Mouse (Mus musculus): ENCODE measurements at regions not wholly inside any gene's neighbourhood (a gene's known extent, or its start where the extent isn't known, plus 50 kb on each side); places are given as distances from the start of the nearest gene placed in this dataset.

DNA sequence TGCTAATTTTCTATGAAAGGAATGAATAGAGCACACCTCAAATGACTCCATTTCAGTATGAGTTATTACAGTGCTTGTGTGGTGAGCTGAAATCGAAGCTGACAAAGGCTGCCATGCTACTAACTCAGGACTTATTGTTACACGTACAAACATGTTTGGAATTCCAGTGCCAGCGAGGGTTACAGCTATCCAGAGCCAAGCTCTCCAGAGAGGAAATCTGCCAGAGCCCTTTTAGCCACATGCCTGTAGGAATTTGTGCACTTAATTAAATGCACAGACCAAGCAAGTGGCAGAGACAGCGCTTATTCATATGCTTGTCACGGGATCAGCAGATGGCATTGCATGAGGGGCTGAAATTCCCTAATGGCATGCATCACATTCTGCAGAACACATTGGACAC lies 386.4 kb upstream of the Sash1 start:
- H3K27me3 ChIP-seq (replicated peaks) = no peaks in the 10 kb centered on the region
- H3K4me3 ChIP-seq = no peak overlapping the region
- H3K4me1 ChIP-seq = peaks cover 14% of the 10 kb centered on the region; the same call in 1 of the 2 replicates
- peak; percentile 86 for ATAC-seq (ENCODE audit: low FRiP score, low read depth)
- H3K27ac ChIP-seq = no peak overlapping the region
- no peak overlapping the region for H3K9ac ChIP-seq
- H3K36me3 ChIP-seq = no peaks in the 10 kb centered on the region
- H3K4me2 ChIP-seq (replicated peaks) = peak overlapping the region; percentile 4; the same call in 1 of the 2 replicates
- WGBS = 22% methylated on average over 5 of the region's 5 CpGs
- no peaks in the 10 kb centered on the region for H3K9me3 ChIP-seq

DNA sequence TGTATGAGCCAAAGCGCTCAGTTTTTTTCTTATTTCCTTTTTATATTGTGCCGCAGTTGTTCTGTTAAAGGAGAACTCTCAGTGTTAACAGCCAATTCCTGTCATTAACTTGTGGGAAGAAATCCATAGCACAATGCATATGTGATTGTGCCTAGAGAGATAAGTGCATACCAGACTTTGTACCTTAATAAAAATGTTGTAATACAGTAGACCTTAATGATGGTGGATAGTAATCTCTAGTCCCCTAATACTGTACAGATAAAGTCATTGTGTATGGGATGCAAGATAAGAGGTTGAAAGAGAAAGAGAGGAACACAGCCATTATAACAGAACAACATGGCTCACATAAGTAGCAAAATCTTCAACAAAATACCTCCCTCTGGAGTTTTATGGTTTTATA lies 379.7 kb upstream of the Sash1 start:
- H3K9me3 ChIP-seq = no peaks in the 10 kb centered on the region
- no peak overlapping the region for H3K4me3 ChIP-seq
- H3K27ac ChIP-seq = no peak overlapping the region
- H3K27me3 ChIP-seq (replicated peaks) = no peaks in the 10 kb centered on the region
- no peak overlapping the region for H3K9ac ChIP-seq
- no peak for ATAC-seq (ENCODE audit: low FRiP score, low read depth)
- no peaks in the 10 kb centered on the region for H3K4me1 ChIP-seq
- no peak overlapping the region for H3K4me2 ChIP-seq (replicated peaks)
- 97% methylated on average over 2 of the region's 2 CpGs for WGBS
- H3K36me3 ChIP-seq = no peaks in the 10 kb centered on the region

DNA sequence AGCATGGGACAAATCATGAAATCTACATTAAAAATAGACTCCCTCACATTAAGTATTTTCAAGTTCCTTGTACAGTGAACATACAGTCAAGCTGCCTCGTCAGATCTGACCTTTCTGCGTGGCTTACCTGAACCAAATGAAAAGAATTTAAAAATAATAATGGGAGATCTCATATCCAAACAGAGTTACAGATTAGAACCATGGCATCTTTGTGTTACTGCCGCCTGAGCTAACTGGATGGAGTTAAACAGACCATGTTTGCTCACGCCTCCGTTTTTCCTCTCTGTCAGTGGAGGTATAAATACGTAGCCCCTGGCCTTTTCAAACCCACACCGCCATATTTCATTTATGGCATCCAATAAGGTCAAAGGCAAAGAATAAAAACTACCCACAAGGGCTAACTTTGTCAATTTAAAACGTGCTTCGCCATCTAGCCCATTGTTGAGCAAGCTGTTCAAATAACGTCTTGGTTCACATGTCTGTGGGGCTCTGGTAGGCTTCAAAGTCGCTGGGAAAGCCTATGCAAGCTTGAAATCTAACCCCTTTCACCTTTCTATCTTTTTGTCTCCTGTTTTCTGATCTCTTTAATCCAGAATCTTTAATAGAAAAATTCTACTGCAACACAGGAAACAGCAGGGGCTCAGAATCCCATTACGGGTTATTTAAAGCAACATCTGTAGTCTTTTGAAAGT lies 378.6 kb upstream of the Sash1 start:
- no peaks in the 10 kb centered on the region for H3K9me3 ChIP-seq
- H3K27me3 ChIP-seq (replicated peaks) = no peaks in the 10 kb centered on the region
- no peak overlapping the region for H3K4me3 ChIP-seq
- H3K4me2 ChIP-seq (replicated peaks) = no peak overlapping the region
- no peaks in the 10 kb centered on the region for H3K36me3 ChIP-seq
- H3K27ac ChIP-seq = no peak overlapping the region
- no peak for ATAC-seq (ENCODE audit: low FRiP score, low read depth)
- H3K4me1 ChIP-seq = no peaks in the 10 kb centered on the region
- WGBS = 73% methylated on average over 12 of the region's 12 CpGs
- H3K9ac ChIP-seq = no peak overlapping the region

DNA sequence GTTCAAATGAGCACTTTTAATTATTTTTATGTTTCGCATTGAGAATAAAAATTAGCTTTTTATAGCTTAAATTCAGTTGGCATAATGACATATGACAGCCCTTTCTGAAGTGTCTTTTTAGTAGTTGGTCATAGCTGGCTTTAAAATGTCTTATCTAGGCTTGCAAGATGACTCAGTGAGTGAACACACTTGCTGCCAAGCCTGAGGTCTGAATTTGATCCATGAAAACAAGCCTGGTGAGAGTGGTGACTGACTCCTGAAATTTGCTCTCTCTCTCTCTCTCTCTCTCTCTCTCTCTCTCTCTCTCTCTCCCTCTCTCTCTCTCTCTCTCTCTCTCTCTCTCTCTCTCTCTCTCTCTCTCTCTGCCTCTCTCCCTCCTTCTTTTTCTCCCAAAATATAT lies 372.8 kb upstream of the Sash1 start:
- no peak overlapping the region for H3K9ac ChIP-seq
- no peaks in the 10 kb centered on the region for H3K36me3 ChIP-seq
- no peak overlapping the region for H3K4me3 ChIP-seq
- H3K27ac ChIP-seq = no peak overlapping the region
- WGBS = 90% methylated on average over 1 of the region's 1 CpGs
- no peaks in the 10 kb centered on the region for H3K27me3 ChIP-seq (replicated peaks)
- no peak for ATAC-seq (ENCODE audit: low FRiP score, low read depth)
- no peaks in the 10 kb centered on the region for H3K9me3 ChIP-seq
- no peaks in the 10 kb centered on the region for H3K4me1 ChIP-seq
- H3K4me2 ChIP-seq (replicated peaks) = no peak overlapping the region

DNA sequence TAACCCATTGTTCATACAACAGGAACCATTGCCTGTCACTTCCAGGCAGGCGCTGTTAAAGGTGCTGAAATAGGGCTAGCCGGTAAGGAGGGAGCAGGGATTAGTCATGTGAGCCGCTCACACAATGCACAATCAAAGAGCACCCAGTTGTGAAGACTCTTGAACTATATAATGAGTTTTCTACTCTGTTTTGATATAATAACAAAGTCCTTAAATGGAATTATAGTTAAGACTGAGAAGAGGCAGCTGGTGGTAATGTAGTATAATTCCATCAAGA lies 367.0 kb upstream of the Sash1 start:
- 7% methylated on average over 3 of the region's 3 CpGs for WGBS
- Histone ChIP-seq H3K9me3 (no peaks in the 10 kb centered on the region), H3K4me3 (no peak overlapping the region), H3K4me2 (replicated peaks) (no peak overlapping the region), H3K27ac (no peak overlapping the region), H3K4me1 (peaks cover 4% of the 10 kb centered on the region; the same call in 1 of the 2 replicates), H3K27me3 (replicated peaks) (no peaks in the 10 kb centered on the region), H3K36me3 (no peaks in the 10 kb centered on the region), H3K9ac (no peak overlapping the region)
- 0 out of 2 replicates have a peak, but pooled peaks have one; percentile 54 for ATAC-seq (ENCODE audit: low FRiP score, low read depth)

DNA sequence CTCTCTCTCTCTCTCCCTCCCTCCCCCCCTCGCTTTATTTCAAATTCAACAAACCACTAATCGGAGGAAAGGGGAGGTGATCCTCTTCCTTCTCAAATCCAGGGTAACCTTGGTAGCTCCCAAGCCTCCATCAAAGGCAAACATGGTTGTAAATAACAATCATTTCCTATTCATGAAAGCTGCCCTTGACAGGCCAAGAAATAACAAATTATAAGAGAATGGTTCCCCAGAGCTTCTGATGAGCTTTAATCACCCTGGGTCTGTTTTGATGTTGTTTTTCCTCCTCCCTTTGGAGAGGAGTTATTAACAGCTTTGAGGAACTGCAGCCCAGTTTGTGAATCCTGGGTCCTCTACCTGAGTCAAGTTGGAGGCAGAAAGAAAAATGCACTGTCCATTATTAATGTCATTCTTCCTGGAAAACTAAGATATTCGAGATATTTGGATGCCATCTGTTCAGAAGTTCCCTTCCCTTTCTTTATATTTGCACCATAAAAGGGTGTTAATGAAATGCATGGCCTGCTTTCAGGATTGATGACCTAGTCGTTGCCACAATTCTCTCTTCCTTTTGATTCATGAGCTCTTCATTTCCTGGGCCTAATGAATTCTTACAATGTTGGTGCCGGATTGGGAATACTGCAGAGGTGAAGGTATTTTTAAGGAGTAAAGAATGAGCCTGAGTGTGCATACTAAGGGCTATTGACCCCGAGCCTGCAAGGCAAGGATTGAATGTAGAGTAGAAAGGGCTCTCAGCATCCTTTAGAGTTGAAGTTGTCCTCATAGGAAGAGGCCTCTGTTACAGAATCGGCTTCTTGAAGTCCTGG lies 366.5 kb upstream of the Sash1 start:
- 11% methylated on average over 7 of the region's 7 CpGs for WGBS
- ATAC-seq (ENCODE audit: low FRiP score, low read depth) = peak; percentile 71; the same call in 1 of the 2 replicates
- H3K4me2 ChIP-seq (replicated peaks) = no peak overlapping the region
- no peaks in the 10 kb centered on the region for H3K27me3 ChIP-seq (replicated peaks)
- no peak overlapping the region for H3K9ac ChIP-seq
- peaks cover 4% of the 10 kb centered on the region; the same call in 1 of the 2 replicates for H3K4me1 ChIP-seq
- H3K36me3 ChIP-seq = no peaks in the 10 kb centered on the region
- no peak overlapping the region for H3K4me3 ChIP-seq
- no peaks in the 10 kb centered on the region for H3K9me3 ChIP-seq
- H3K27ac ChIP-seq = no peak overlapping the region

DNA sequence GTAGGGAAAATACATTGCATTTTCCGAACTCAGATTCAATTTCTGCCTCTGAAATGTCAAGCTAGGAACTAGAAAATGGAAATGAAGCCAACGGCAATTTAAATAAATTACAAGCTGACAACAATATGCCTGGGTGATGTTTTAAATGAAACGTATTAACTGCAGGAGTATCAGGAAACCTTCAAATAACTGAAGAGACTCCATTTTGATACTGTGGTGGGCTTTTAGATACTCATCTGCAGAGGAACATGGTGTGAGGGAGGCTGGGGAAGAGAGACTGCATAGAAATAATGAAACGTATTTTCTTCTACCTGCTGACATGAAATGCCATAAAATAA lies 357.4 kb upstream of the Sash1 start:
- ATAC-seq (ENCODE audit: low FRiP score, low read depth) = no peak
- Histone ChIP-seq H3K27ac (no peak overlapping the region), H3K4me1 (no peaks in the 10 kb centered on the region), H3K9me3 (no peaks in the 10 kb centered on the region), H3K27me3 (replicated peaks) (no peaks in the 10 kb centered on the region), H3K4me2 (replicated peaks) (no peak overlapping the region), H3K36me3 (no peaks in the 10 kb centered on the region), H3K9ac (no peak overlapping the region), H3K4me3 (no peak overlapping the region)
- WGBS = 59% methylated on average over 4 of the region's 4 CpGs

DNA sequence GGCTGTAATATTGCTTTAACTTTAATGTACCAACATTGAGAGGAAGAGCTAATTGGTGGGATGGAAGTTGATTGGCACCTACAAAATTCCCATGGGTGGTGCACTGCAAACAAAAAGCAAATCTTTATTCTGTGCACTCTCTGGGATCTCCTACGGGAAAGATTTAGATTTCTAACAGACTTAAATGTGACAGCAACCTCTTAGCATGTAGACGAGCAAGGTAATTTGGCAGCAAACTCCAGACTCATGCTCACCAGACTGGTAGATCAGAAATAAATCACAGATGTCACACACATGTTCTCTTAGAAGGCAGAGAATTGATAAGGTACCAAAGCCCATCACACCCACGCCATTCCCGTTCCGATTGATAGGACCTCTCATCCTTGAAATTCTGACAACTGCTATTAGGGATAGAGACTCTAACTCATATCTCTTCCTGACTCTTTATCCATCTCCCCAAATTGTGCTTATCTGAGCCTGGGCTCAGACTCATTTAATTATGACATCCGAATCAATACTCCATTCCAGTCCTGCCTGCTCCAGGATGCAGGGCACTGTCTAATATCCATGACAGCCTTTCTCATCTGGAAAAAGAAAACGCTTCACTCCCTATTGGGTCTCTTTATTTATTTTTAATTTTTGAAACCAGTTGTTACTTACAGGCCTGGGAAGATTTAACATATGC lies 356.9 kb upstream of the Sash1 start:
- no peak for ATAC-seq (ENCODE audit: low FRiP score, low read depth)
- Histone ChIP-seq H3K27ac (no peak overlapping the region), H3K4me1 (no peaks in the 10 kb centered on the region), H3K4me3 (no peak overlapping the region), H3K9ac (no peak overlapping the region), H3K27me3 (replicated peaks) (no peaks in the 10 kb centered on the region), H3K9me3 (no peaks in the 10 kb centered on the region), H3K4me2 (replicated peaks) (no peak overlapping the region), H3K36me3 (no peaks in the 10 kb centered on the region)
- 74% methylated on average over 7 of the region's 7 CpGs for WGBS

DNA sequence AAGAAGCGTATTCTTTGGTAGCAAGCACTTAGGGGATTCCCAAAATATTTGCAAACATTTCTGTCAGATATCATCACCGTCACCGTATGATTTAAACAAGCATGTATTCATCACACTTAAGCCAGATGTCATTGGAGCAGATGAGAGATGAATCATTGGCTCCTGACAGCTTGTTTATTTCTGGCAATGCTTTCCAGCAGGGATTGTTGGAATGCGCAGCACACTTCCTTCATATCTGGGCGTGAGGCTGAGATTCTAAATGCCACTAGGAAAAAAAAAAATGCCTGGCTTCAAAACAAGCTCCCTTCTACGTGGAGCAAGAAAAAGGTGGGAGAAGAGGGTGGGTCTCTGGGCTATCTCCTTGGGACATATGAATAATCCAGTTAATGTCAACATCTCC lies 354.1 kb upstream of the Sash1 start:
- Histone ChIP-seq H3K27me3 (replicated peaks) (no peaks in the 10 kb centered on the region), H3K9ac (no peak overlapping the region), H3K9me3 (no peaks in the 10 kb centered on the region), H3K4me1 (no peaks in the 10 kb centered on the region), H3K4me2 (replicated peaks) (no peak overlapping the region), H3K4me3 (no peak overlapping the region), H3K36me3 (no peaks in the 10 kb centered on the region), H3K27ac (no peak overlapping the region)
- WGBS = 75% methylated on average over 6 of the region's 6 CpGs
- no peak for ATAC-seq (ENCODE audit: low FRiP score, low read depth)

DNA sequence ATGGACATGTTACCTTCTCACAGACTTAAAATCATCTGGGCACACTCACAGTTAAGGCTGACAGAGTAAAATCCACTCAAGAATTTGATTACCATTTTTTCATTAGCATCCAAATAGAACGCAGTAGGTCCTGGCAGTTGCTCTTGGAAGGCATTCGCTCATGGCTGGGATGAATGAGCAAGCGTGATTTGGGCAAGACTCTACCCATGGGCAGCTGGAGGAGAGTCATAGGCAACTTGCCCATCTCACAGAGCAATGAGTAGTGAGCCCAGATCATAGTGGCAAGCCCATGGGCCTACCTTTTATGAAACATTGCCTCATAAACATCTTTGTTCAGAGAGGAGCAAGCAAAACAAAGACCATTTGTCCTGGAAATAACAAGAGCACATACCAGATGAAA lies 345.9 kb upstream of the Sash1 start:
- H3K27me3 ChIP-seq (replicated peaks) = no peaks in the 10 kb centered on the region
- H3K4me3 ChIP-seq = no peak overlapping the region
- H3K9me3 ChIP-seq = no peaks in the 10 kb centered on the region
- H3K4me2 ChIP-seq (replicated peaks) = no peak overlapping the region
- 89% methylated on average over 3 of the region's 3 CpGs for WGBS
- no peaks in the 10 kb centered on the region for H3K4me1 ChIP-seq
- no peak for ATAC-seq (ENCODE audit: low FRiP score, low read depth)
- no peak overlapping the region for H3K9ac ChIP-seq
- no peak overlapping the region for H3K27ac ChIP-seq
- no peaks in the 10 kb centered on the region for H3K36me3 ChIP-seq

DNA sequence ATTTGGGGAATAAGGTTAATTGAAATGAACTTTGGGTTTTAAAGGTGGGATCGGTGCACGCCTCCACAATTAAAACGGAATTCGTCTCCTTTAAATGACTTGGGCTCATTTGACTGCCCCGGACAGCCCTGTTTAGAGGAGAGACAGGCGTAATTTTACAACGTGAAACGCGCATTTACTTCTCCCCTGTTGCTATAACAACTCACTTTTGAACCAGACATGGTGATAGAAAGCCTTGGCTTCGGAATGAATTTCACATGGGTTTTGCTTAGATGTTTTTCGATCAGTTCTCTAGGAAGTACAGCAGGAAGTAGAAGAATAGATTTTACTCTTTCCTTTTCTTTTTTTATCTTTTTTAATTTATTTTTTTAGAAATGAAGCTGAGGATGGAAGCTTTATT lies 343.2 kb upstream of the Sash1 start:
- H3K4me1 ChIP-seq = no peaks in the 10 kb centered on the region
- H3K4me3 ChIP-seq = no peak overlapping the region
- H3K9ac ChIP-seq = no peak overlapping the region
- WGBS = 69% methylated on average over 11 of the region's 11 CpGs
- H3K27ac ChIP-seq = no peak overlapping the region
- ATAC-seq (ENCODE audit: low FRiP score, low read depth) = no peak
- H3K27me3 ChIP-seq (replicated peaks) = no peaks in the 10 kb centered on the region
- H3K4me2 ChIP-seq (replicated peaks) = no peak overlapping the region
- no peaks in the 10 kb centered on the region for H3K9me3 ChIP-seq
- no peaks in the 10 kb centered on the region for H3K36me3 ChIP-seq

DNA sequence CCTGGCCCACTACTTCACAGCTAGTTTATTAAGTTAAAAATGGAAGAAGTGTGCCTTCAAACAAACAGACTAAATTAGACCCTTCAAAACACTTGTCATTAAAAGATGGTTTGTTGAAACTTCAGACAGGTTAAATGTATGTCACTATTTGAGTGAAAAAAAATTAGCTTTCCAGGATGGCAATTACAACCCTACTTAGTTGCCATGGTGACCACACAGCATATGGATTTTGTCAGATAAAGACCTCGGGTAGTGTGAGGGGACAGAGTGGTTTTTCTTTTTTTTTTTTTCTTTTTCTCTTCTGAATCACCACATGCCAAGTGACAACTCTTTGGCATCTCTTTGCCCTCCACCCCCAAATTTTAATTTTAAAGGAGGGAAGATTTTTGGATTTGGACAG lies 341.5 kb upstream of the Sash1 start:
- 27% methylated on average over 1 of the region's 1 CpGs for WGBS
- no peak overlapping the region for H3K4me2 ChIP-seq (replicated peaks)
- H3K9ac ChIP-seq = no peak overlapping the region
- no peak overlapping the region for H3K27ac ChIP-seq
- H3K4me1 ChIP-seq = no peaks in the 10 kb centered on the region
- no peak for ATAC-seq (ENCODE audit: low FRiP score, low read depth)
- no peaks in the 10 kb centered on the region for H3K27me3 ChIP-seq (replicated peaks)
- no peaks in the 10 kb centered on the region for H3K36me3 ChIP-seq
- H3K9me3 ChIP-seq = no peaks in the 10 kb centered on the region
- no peak overlapping the region for H3K4me3 ChIP-seq
